Mouse (Mus musculus) layer of hippocampus, postnatal 10 days (tissue): Measurements from ENCODE around the gene Gm42957. TPM values are rescaled to one million over a fixed set of nuclear protein-coding genes. Genes with fewer than 3 reads are reported as not detected.
"Not testable (repeated sequence)": the region's sequence is repeated elsewhere in the genome, so short reads cannot be mapped to it uniquely, and the experiment has no call there.

Experiments used
- DNase-seq, 2 experiments: peaks; one replicate each; pipeline ENCODE4 v3.0.0; 2021; ENCODE audit warnings: low spot score in 2 of 2
- long read RNA-seq: library from polyadenylated mRNA; stranded (forward); transcript quantifications from one replicate; pipeline ENCODE4 v2.0.0, GENCODE M21; 2023
- total RNA-seq, 2 experiments: library from RNA; stranded (reverse); gene quantifications; 2 replicates each; pipeline ENCODE4 v1.2.3; 2021

The Gm42957 gene
- under 1 TPM; 0.25 to 0.34 TPM for total RNA-seq
- long read RNA-seq, partial matches to known transcripts: 0 of 1 reads
- long read RNA-seq, other reads (novel, unspliced or antisense): 1 of 1 reads

- DNase-seq: peak; percentile 82 to 86
These were observed at the start of gene Gm42957, which contains the start of gene Pex11b for GRCm38 (mm10) chr3:96634928-96635879. TSS of gene Gm42957 (plus strand) at chr3:96635474. TSS of gene Pex11b (plus strand) at chr3:96635376.

DNA sequence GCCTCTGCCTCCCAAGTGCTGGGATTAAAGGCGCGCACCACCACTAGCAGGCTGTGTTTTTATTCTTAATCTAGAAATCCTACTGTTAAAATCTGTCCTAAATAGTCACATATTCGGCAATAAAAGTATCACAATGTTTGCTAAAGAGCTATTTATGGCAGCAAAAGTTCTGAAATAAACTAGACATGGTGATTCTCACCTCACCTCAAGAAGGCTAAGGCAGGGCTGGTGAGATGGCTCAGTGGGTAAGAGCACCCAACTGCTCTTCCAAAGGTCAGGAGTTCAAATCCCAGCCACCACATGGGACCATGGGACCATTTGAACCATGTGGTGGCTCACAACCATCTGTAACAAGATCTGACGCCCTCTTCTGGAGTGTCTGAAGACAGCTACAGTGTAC lies 44.6 kb upstream of the Gm42957 start:
- DNase-seq: no peak

GRCm38 (mm10) chr3:96593374-96593773 lies 41.9 kb upstream of the Gm42957 start:
- DNase-seq: no peak

GRCm38 (mm10) chr3:96593790-96594560 lies 41.3 kb upstream of the Gm42957 start, which contains the start of gene Polr3gl:
TSS of gene Polr3gl (minus strand) at chr3:96594181.
- peak; percentile 93 to 95 for DNase-seq

DNA sequence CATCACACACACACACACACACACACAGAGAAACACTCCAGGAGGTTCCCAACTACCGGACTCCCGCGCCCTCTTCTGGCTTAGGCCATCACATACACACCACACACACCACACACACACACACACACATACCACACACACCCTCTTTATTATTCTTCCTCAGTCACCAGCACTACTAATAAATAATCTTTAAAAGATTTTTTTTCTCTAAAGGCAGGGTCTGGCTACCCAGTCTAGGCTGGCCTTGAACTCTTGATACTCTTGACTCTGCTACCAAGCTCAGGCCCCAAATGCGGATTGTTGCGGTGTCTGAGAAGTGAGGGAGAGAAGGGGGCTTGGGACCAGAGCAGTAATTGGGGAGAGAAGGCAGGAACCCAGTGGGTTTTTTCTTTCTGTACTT lies 40.4 kb upstream of the Gm42957 start:
- no peak for DNase-seq

- DNase-seq: no peak
These were observed 39.6 kb upstream of the Gm42957 start for GRCm38 (mm10) chr3:96595661-96596060.

DNA sequence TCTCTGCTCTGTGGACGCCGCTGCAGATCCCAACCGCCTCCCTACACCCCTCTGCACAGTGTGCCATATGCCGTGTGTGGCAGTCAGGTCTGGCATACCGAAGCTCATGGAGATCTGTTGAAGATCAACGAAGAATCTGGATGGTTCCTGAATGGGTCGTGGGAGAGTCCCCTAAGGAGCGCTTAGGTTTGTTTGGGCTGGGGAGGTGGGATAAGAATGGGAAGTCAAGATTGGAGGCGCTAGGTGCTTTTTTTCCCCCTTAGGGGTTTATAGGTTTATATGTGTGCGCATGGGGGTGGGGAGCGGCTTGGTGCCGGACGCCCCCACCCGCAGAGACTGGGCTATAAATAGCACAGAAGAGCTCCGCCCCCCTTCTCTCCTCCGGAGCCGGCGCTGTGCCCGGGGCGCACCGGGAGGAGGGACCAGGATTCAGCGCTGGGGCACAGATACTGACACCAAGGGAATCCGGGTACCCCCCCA lies 39.0 kb upstream of the Gm42957 start, which contains the start of gene Ankrd34a:
TSS of gene Ankrd34a (plus strand) at position 409 of the 480 bp plus-strand sequence.
- DNase-seq: peak; percentile 71 to 79

DNA sequence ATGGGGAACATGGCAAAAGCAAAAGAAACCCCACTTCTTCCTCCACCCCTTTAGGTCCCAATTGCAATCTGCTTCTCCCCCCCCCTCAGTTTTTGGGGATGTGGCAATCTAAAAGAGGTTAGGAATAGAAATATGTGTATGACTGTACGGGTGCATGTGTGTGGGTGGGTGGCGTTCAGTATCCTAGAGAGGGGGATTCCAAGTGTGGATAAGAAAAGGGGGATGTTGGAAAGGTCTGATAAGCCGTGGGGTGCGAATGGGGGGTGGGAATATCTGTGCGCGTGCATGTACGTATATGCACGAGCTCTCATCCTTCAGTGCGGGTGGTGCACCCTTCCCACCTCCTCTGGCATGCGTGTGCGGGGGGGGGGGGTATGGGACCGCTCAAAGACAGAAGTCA lies 38.4 kb upstream of the Gm42957 start:
- DNase-seq: peak in 1 of 2 experiments; percentile 46

- DNase-seq: peak; percentile 56 to 57
These were observed 37.8 kb upstream of the Gm42957 start for GRCm38 (mm10) chr3:96597435-96597891.

- peak; percentile 67 to 73 for DNase-seq
These were observed 36.9 kb upstream of the Gm42957 start for GRCm38 (mm10) chr3:96598156-96599068.

- DNase-seq: no peak
These were observed 36.2 kb upstream of the Gm42957 start for GRCm38 (mm10) chr3:96599069-96599393.

DNA sequence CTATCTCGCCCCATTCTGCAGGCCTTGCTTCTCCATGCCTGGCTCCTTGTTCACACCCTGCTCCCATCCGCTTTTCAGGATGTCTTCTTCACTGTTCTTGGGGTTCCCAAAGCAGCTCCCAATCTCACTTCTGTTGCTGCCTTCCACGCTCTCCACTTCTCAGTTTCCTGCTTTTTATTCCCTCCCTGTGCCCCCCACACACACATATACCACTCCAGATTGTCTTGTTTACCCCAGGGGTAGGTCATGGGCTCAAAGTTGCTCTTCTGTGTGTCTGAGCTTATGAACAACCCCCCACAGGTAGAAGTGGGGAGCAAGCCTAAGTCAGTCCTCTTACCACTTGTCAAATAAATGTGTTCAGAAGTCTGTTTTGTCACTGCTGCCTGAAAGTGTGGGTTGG lies 35.9 kb upstream of the Gm42957 start:
- DNase-seq: no peak

- DNase-seq: peak; percentile 90 to 92
These were observed 34.5 kb upstream of the Gm42957 start, which contains the start of gene Lix1l for GRCm38 (mm10) chr3:96600639-96601250. TSS of gene Lix1l (plus strand) at chr3:96601149.

GRCm38 (mm10) chr3:96601251-96601787 lies 34.0 kb upstream of the Gm42957 start:
- peak; percentile 63 to 74 for DNase-seq

DNA sequence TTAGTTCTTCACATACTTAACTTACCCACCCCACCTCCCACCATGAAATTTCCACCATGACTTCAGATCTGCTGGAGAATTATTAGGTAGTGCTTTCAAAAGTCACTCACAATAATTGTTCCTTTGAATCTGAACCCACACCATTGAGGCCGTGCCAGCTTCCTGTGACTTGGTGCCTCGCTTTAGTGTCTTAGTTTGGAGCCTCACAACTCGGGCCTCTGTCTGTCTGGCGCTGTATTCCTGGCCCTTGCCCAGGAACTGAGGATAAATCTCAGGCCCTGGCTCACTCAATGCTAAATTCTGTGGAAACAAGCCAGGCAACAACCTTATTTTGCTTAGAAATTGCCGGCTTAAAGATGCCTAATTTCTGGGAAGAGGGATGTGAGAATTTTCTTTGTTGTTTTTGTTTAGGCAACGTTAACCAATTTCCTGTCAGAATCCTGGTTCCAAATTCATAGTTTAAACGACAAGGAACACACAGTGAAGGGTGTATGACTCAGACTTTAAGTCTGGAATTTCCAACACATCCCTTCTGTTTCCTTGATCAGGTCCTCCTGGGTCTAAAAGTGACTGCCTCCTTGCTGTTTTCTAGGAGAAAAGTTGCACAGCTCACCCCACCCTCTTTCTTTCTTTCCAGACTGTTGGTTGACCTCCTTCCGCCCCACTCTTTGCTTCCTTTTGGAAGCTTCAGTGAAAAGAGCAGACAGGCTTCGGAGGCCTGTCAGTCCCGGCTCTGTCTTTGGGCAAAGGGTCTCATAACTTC lies 33.2 kb upstream of the Gm42957 start:
- peak in 1 of 2 experiments; percentile 48 for DNase-seq

GRCm38 (mm10) chr3:96602704-96603084 lies 32.6 kb upstream of the Gm42957 start:
- DNase-seq: no peak

- peak in 1 of 2 experiments; percentile 34 for DNase-seq
These were observed 32.0 kb upstream of the Gm42957 start for GRCm38 (mm10) chr3:96603311-96603710.

GRCm38 (mm10) chr3:96606007-96606406 lies 29.3 kb upstream of the Gm42957 start:
- DNase-seq: not testable (repeated sequence)

- no peak for DNase-seq
These were observed 28.7 kb upstream of the Gm42957 start for GRCm38 (mm10) chr3:96606618-96607017.
